Mouse (Mus musculus): Measurements from ENCODE around the gene Mob1b. TPM values are rescaled to one million over a fixed set of nuclear protein-coding genes. Genes with fewer than 3 reads are reported as not detected.

Mob1b gene
- total RNA-seq, 1 experiment from 2014 or later = 12.6 TPM

DNA sequence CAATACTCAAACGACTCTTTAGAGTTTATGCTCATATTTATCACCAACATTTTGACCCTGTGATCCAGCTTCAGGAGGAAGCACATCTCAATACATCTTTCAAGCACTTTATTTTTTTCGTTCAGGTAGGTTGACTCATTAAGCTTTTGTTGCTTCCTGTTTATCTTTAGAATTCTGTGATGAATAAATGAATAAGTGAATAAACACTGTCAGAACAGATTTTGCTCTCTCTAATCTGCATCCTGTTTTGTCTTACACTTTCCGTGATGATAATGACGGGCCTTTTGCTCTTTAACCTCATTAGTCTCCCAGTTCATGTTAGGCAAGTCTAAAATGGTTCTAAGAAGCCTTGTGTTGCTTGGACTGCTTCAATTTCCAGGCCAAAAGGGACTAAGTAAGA, 32.5 kb downstream of the Mob1b start:
- ATAC-seq (replicated peaks in 1 of 2; ENCODE audit: insufficient read depth in 1 of 2, low FRiP score in 2 of 2, low TSS enrichment in 1 of 2, low read depth in 1 of 2, poor library complexity in 2 of 2, severe bottlenecking in 2 of 2) = no peak

DNA sequence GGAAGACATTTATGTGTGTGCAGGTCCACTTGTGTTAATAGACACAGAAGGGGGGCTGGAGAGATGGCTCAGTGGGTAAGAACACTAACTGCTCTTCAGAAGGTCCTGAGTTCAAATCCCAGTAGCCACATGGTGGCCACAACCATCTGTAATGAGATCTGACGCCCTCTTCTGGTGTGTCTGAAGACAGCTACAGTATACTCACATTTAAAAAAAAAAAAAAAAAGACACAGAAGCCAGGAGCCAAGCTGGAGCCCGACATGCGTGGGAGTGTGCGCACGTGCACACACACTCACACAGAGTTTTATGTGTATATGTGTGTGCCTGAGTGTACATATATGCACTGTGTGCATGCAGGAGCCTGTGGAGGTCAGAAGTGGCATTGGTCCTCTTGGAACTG, 42.0 kb downstream of the Mob1b start:
- no peak for ATAC-seq (replicated peaks in 1 of 2; ENCODE audit: insufficient read depth in 1 of 2, low FRiP score in 2 of 2, low TSS enrichment in 1 of 2, low read depth in 1 of 2, poor library complexity in 2 of 2, severe bottlenecking in 2 of 2)

DNA sequence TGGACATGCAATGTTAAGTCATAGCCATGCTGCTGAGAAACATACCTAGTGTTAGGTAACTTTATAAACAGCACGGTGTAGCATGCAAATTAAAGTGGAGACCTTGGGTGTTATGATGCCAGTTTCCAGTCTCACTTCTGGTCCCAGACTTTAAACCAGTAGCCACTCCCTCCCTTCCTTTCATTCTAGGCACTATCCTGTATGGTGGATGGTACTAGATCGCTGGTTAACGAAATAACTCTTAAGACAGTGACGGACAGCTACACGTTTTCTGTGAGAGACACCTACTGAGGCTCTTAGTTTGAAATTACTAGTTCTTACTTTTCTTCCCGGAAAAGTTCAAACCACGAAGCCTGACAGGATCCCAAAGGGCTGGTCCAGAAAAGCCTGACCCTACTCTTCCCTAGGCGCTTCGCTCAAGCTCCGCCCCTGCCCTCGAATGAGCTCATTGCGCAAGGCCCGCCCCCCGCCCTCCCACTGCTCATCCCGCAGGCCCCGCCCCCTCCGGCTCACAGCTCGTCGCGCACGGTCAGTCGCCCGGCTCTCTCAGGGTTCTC, 43.9 kb downstream of the Mob1b start:
- peak; percentile 8 to 22; a peak in 3 of 4 replicates for ATAC-seq (replicated peaks in 1 of 2; ENCODE audit: insufficient read depth in 1 of 2, low FRiP score in 2 of 2, low TSS enrichment in 1 of 2, low read depth in 1 of 2, poor library complexity in 2 of 2, severe bottlenecking in 2 of 2)

DNA sequence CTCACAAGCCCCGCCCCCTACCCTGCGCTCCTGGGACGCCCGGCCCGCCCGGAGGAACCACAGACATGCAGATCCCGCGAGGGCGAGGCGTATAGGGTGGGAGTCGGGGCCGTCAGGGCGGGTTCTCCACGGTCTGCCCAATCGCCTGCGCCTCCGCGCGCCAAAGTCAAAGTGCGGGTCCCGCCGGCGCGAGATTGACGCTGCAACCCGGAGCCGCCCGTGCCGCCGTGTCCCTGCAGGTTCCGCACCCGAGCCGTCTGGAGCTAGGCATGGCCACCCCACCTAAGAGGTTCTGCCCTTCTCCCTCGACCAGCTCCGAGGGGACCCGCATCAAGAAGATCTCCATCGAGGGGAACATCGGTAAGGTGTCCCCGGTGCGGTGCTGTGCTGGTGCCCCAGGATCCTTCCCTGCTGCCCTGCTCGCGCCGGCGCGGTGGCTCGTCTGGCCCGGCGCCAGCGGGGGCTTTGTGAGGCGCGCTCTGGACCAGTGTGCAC, 44.4 kb downstream of the Mob1b start, which contains the start of gene Dck:
Dck (plus strand) TSS at position 10 of the 495 bp plus-strand sequence.
- peak; percentile 96 to 97 for ATAC-seq (replicated peaks in 1 of 2; ENCODE audit: insufficient read depth in 1 of 2, low FRiP score in 2 of 2, low TSS enrichment in 1 of 2, low read depth in 1 of 2, poor library complexity in 2 of 2, severe bottlenecking in 2 of 2)

DNA sequence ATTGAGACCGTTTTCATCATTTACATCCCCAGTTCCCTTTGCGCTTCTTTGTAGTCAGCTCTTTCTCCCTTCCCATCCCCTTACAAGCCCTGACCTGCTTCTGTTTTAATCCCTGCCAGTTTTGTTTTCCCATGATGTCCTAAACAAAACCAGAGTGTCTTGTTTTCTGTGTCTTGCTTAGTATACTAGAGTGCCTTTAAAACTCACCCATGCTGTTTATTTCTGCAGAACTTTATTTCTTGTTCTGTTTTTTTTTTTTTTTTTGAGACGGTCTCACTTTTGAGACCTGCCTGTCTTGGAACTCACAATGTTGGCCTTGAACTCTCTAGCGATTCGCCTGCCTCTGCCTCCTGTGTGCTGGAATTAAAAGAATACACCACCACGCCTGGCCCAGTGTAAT, 44.9 kb downstream of the Mob1b start:
- no peak for ATAC-seq (replicated peaks in 1 of 2; ENCODE audit: insufficient read depth in 1 of 2, low FRiP score in 2 of 2, low TSS enrichment in 1 of 2, low read depth in 1 of 2, poor library complexity in 2 of 2, severe bottlenecking in 2 of 2)

DNA sequence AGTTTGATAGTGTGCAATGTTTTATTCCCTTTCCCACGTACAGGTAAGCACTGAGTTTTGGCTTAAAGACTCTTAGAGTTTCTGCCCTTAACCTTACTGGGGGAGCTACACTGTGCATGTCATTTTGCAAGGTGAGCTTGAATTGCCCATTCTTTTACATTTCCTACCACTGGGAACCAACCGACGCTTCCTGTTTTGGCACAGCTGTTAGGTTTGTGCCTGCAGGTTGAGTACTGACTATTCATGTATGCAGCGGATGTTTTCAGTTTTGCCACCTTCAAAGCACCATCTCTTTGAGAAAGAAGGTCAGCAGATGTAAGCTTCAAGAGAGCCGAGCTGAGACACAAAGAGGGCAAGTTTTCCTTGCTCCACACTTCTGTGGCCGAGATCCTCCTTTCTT, 45.5 kb downstream of the Mob1b start:
- 0 out of 4 replicates have a peak, but pooled peaks of 1 of the 2 experiments have one; percentile 4 for ATAC-seq (replicated peaks in 1 of 2; ENCODE audit: insufficient read depth in 1 of 2, low FRiP score in 2 of 2, low TSS enrichment in 1 of 2, low read depth in 1 of 2, poor library complexity in 2 of 2, severe bottlenecking in 2 of 2)

DNA sequence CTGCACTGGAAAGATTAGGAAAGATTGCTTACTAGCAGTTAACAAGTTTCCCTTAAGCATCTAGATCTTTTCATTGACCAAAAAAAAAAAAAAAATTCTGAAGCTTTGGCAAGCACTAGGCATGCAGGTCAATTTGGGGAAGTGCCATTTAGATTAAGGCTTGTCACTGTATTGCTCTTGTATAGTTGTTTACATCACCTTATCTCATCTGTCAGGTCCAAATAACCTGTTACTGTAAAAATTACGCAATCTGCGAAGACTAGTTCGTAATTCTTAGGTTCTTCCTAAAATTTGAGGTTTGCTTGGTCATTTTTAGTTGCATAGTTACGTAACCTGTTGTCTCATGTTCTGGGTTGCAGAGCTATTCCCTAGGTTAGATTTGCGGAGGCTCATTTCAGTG, 46.2 kb downstream of the Mob1b start:
- peak; percentile 28 to 34; a peak in 2 of 4 replicates for ATAC-seq (replicated peaks in 1 of 2; ENCODE audit: insufficient read depth in 1 of 2, low FRiP score in 2 of 2, low TSS enrichment in 1 of 2, low read depth in 1 of 2, poor library complexity in 2 of 2, severe bottlenecking in 2 of 2)

DNA sequence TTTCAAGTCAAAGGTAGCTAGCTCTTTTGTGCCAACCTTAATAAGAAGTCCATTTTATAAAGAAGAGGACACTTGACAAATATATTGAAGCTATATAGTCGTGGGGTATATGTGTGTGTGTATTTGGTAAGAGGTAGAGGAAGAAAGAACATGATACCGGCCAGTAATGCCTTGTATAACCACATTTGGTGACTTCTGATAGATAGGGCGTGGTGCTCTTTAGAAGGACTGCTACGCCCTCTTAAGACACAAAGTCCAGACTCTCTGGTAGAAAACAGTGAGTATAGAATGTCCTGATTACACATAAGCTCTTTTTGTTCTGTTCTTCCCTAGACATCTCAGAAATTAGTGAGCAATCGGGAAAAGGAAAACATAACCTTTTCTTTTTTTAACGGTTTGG, 47.5 kb downstream of the Mob1b start:
- no peak for ATAC-seq (replicated peaks in 1 of 2; ENCODE audit: insufficient read depth in 1 of 2, low FRiP score in 2 of 2, low TSS enrichment in 1 of 2, low read depth in 1 of 2, poor library complexity in 2 of 2, severe bottlenecking in 2 of 2)

DNA sequence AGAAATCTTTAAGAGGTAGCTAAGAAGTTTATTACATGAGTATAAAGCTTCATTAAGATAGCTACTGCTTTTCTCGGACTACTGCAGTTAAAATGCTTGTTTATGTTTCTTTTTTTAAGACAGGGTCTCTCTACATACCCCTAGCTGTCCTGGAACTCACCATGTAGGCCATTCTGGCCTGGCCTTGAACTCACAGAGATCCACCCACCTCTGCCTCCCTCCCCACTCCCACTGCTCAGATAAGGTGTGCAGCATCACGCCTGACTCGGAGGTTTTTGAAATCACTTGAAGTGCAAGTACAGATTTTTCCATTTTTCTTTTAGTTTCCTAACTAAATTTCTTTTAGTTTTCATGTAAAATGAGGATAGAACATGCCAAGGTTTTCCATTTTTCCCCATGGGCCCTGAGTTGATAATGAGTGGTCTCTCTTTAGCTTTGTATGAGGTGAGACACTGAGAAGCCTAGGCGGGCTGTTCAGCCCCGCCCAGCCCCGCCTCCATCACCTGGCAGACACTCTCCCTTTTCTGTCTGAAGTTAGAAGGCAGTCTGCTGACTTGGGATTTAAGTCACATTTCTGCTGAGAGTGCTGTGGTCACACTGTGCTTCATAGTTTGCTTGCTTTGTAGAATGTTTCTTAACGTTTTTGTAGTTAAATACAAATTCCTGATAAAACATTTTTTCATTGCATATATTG, 61.6 kb downstream of the Mob1b start:
- no peak for ATAC-seq (replicated peaks in 1 of 2; ENCODE audit: insufficient read depth in 1 of 2, low FRiP score in 2 of 2, low TSS enrichment in 1 of 2, low read depth in 1 of 2, poor library complexity in 2 of 2, severe bottlenecking in 2 of 2)

DNA sequence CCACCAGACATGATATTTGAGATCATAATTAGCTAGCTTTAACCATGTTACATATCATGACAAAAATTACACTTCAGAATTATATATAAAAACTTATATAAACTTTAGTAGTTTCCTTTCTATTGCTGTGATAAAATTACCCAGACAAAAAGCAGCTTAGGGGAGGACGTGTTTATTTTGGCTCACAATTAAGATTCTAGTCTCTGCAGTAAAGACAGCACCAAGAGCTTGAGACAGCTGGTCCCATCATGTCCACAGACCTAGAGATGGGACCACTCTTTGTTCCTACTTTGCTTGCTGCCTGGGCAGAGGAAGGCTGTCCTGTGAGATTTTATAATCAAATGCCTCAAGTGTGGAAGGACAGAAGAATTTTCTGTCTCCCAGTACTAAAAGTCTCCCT, 64.4 kb downstream of the Mob1b start:
- no peak for ATAC-seq (replicated peaks in 1 of 2; ENCODE audit: insufficient read depth in 1 of 2, low FRiP score in 2 of 2, low TSS enrichment in 1 of 2, low read depth in 1 of 2, poor library complexity in 2 of 2, severe bottlenecking in 2 of 2)

DNA sequence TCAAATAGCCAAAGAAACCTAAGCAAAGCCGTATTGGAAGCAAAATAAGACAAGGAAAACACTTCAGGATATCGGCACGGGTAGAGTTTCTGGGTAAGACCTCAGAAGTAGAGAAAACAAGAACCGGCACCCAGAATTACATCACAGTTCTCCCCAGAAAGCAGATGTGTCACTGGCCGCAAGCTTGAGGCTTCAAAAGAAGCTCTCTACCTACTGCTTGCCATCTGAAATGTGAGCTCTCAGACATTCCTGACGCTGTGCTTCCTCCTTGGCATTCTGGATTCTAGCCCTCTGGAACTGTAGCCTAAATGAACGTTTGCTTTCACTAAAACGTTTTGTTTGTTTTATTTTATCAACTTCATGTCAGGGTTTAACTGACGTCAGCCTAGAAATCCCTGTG, 70.0 kb downstream of the Mob1b start:
- ATAC-seq (replicated peaks in 1 of 2; ENCODE audit: insufficient read depth in 1 of 2, low FRiP score in 2 of 2, low TSS enrichment in 1 of 2, low read depth in 1 of 2, poor library complexity in 2 of 2, severe bottlenecking in 2 of 2) = no peak

DNA sequence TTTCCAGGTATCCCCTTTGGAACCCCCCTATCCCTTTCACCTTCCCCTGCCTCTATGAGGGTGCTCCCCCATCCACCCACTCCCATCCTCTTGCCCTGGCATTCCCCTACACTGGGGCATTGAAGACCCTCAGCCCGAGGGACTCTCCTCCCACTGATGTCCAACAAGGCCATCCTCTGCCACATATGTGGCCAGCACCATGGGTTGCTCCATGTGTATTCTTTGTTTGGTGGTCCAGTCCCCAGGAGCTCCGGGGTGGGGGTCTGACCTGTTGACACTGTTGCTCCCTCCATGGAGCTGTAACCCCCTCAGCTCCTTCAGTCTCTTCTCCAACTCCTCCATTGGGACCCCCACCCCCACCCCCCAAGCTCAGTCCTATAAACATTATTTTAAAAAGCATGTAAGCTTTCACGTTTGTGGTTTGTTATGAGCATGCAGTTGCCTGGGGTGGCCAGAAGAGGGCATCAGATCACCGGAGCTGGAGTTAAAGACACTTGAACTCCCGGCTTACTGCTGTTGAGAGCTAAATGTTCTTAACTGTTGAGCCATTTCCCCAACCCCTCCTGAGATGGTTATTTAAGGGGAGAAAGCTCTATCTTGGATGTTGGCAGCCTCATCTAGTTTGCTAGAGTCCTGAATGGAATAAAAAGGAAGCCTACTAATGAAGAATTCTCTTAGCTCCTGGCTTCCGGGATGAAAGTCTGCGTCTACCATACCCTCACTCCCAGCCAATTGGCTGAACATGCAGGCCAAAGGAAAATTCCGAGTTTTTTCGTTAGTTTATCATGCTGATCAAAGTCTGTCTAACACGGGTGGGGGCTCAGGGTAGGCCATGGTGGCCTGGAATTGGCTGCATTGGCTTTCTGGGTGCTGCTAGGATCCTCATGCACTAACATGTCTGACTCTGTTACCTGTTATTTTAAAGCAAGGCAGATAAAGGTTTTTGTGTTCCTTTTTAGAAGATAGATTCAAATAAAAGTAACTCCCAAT, 70.9 kb downstream of the Mob1b start:
- peak; percentile 71 to 87 for ATAC-seq (replicated peaks in 1 of 2; ENCODE audit: insufficient read depth in 1 of 2, low FRiP score in 2 of 2, low TSS enrichment in 1 of 2, low read depth in 1 of 2, poor library complexity in 2 of 2, severe bottlenecking in 2 of 2)

DNA sequence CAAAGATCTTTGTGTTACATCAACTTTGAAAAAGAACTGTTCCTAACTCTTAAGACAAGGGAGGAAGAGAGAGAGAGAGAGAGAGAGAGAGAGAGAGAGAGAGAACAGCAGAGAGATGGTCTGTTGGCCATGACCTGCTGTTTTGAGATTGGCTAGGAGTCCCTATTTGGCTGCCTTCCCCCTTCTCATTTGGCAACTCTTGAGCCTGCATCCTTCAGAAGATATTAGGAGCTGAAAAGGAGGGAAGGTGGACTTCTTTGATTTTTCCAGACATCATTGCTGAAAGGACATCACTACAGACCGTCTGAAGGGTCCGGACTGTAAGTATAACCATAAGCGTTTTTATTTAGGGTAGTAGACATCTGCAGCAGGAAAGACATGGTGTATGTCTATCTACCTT, 73.0 kb downstream of the Mob1b start:
- ATAC-seq (replicated peaks in 1 of 2; ENCODE audit: insufficient read depth in 1 of 2, low FRiP score in 2 of 2, low TSS enrichment in 1 of 2, low read depth in 1 of 2, poor library complexity in 2 of 2, severe bottlenecking in 2 of 2) = no peak

DNA sequence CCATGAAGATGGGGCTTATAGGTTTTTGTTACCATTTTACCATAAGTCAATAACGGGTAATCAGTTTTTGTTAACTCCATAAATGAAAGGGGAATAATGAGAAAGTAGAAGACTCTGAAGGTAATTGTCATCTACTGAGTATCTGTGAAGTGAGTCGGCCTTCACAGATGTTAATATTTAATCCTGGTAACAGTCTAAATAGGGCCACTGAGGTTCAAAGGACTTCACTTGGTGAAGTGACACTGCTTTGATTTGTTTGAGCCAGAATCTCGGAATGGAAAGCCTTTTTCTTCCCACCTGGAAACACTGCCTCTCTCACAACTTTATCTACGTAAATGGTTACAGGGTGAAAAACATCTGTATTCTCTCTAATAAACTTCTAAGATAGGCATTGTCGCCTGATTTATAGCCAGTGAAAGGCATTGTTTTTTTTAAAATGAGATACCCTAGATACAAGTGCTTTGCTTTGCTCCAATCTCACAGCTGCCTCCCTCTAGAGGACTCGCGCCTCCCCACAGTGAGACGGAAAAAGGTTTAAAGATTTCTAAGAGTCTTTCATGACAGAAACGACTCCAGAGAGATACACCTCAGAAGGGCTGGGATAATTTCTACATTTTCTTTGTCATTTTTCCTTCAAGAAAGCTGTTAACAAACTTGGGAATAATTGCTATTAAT, 75.4 kb downstream of the Mob1b start:
- ATAC-seq (replicated peaks in 1 of 2; ENCODE audit: insufficient read depth in 1 of 2, low FRiP score in 2 of 2, low TSS enrichment in 1 of 2, low read depth in 1 of 2, poor library complexity in 2 of 2, severe bottlenecking in 2 of 2) = no peak

DNA sequence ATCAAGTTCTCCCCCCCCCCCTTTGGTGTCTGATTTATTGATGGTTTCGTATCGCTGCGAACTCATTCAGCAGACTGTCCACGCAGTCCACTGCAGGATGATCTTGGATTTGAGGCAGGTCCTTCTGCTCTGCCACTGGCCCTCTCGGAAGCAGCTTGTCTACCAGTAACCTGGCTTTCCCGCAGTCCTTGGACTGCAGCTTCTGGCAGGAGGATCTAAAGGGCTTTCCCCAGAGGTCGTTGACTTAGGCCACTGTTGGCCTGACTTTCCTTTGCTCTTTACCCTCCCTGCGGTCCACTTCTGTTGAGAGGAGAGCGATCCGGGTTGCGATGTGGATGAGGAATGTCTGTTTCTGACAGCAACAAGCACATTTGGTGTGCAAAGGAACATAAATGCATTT, 75.9 kb downstream of the Mob1b start:
- no peak for ATAC-seq (replicated peaks in 1 of 2; ENCODE audit: insufficient read depth in 1 of 2, low FRiP score in 2 of 2, low TSS enrichment in 1 of 2, low read depth in 1 of 2, poor library complexity in 2 of 2, severe bottlenecking in 2 of 2)

DNA sequence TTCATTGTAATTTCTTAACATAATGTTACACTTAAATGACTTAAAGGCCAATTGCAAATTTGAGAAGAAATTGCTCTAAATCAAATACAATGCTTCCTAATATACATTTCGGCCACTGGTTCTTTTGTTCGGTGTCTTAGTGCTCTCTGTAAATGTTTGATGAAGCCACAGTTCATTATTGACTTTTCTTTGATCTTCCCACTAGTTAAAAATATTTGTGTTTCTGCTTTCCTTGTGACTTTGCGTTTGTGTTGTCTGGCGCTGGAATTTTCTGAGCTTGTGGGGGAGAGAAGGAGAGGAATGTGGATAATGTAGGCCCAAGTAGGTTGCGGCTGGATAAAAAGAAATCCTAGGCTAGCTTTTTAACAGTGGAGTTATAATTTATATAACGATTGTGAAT, 76.5 kb downstream of the Mob1b start:
- ATAC-seq (replicated peaks in 1 of 2; ENCODE audit: insufficient read depth in 1 of 2, low FRiP score in 2 of 2, low TSS enrichment in 1 of 2, low read depth in 1 of 2, poor library complexity in 2 of 2, severe bottlenecking in 2 of 2) = no peak

DNA sequence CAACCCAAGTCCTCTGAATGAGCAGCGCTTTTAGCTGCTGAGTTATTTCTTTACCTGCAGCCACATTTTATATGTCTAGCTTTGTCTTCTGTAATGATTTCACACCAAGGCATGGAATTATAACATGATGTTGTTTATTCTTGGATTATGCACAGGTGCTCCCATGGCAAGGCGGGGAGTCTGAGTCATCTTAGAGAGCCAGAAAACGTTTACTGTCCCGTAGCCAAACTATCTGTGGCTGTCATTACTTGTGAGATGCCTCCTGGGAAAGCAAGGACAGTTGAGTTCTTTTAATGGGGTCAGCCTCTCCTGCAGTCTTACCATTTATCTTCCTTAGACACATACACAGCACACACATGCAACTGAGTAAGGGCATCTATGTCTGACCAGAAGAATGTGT, 85.0 kb downstream of the Mob1b start:
- ATAC-seq (replicated peaks in 1 of 2; ENCODE audit: insufficient read depth in 1 of 2, low FRiP score in 2 of 2, low TSS enrichment in 1 of 2, low read depth in 1 of 2, poor library complexity in 2 of 2, severe bottlenecking in 2 of 2) = no peak
